Mouse (Mus musculus): ENCODE measurements around the gene Rab40c. TPM values are rescaled to one million over a fixed set of nuclear protein-coding genes. Genes with fewer than 3 reads are reported as not detected.

Rab40c gene
- total RNA-seq, 2 experiments from 2014 or later = 0.98 to 2.5 TPM

DNA sequence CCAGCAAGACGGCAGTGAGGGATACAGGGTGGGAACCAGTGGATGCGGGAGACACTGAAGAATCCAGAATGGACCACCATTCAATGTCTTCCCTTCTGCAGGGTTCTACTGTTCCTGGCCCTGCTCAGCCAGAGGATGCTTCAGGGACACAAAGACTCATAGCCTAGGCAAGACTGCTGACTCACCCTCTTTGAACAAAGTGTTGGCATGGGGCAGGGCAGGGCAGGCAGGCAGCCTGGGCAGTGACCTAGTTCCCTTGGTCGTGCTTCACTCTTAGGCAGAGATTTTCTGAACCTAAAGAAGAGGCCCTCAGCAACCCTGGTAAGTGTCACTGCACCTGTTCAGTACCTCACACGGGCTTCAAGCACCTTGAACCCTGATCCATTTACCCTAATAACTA is 7.7 kb downstream of the Rab40c start:
- ATAC-seq (replicated peaks; ENCODE audit: low FRiP score, poor library complexity, severe bottlenecking) = peak; percentile 68

- no peak for ATAC-seq (replicated peaks; ENCODE audit: low FRiP score, poor library complexity, severe bottlenecking)
Measured at GRCm38 (mm10) chr17:25907640-25908039, 11.9 kb downstream of the Rab40c start.

- ATAC-seq (replicated peaks; ENCODE audit: low FRiP score, poor library complexity, severe bottlenecking) = no peak
Measured at GRCm38 (mm10) chr17:25903061-25903460, 16.5 kb downstream of the Rab40c start.

GRCm38 (mm10) chr17:25900193-25900592 is 19.3 kb downstream of the Rab40c start:
- no peak for ATAC-seq (replicated peaks; ENCODE audit: low FRiP score, poor library complexity, severe bottlenecking)

GRCm38 (mm10) chr17:25895891-25896290 is 23.6 kb downstream of the Rab40c start:
- ATAC-seq (replicated peaks; ENCODE audit: low FRiP score, poor library complexity, severe bottlenecking) = no peak

- no peak for ATAC-seq (replicated peaks; ENCODE audit: low FRiP score, poor library complexity, severe bottlenecking)
Measured at GRCm38 (mm10) chr17:25895415-25895814, 24.1 kb downstream of the Rab40c start.

GRCm38 (mm10) chr17:25893975-25894617 is 25.4 kb downstream of the Rab40c start:
- ATAC-seq (replicated peaks; ENCODE audit: low FRiP score, poor library complexity, severe bottlenecking) = peak; percentile 92

DNA sequence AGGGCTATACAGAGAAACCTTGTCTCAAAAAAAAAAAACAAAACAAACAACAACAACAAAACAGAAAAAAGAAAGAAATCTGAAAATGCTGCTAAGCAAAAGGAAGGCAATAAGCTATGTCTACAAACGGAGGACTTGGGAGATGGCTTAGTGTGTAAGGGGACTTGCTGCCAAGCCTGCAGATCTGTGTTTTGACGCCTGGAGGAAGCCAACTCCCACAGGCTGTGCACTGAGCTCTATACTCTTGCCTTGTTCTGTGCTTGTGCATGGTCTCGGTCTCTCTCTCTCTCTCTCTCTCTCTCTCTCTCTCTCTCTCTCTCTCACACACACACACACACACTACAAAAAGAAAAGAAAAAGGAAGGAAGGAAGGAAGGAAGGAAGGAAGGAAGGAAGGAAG is 30.7 kb downstream of the Rab40c start:
- no peak for ATAC-seq (replicated peaks; ENCODE audit: low FRiP score, poor library complexity, severe bottlenecking)

GRCm38 (mm10) chr17:25887467-25887866 is 32.1 kb downstream of the Rab40c start:
- no peak for ATAC-seq (replicated peaks; ENCODE audit: low FRiP score, poor library complexity, severe bottlenecking)

GRCm38 (mm10) chr17:25886806-25887205 is 32.7 kb downstream of the Rab40c start:
- ATAC-seq (replicated peaks; ENCODE audit: low FRiP score, poor library complexity, severe bottlenecking) = no peak

DNA sequence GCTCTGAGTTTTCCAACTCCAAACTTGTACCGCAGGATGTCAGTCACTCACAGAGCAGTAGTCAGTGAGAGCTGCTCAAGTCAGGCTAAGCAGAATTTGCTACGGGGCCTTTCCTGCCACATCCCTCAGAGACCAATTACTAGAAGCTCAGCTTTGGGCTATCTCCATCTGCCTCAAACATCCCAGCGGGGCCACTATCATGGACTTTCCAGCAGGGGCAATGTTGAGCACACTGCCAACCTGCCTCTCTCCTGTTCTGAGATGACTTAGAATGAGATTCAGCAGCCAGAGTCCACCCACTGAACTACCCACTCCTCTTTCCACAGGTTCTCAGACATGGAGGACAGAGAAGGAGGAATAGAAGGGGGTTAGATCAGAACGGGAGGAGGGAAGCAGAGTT is 33.9 kb downstream of the Rab40c start:
- peak; percentile 62 for ATAC-seq (replicated peaks; ENCODE audit: low FRiP score, poor library complexity, severe bottlenecking)

GRCm38 (mm10) chr17:25883824-25884223 is 35.7 kb downstream of the Rab40c start:
- no peak for ATAC-seq (replicated peaks; ENCODE audit: low FRiP score, poor library complexity, severe bottlenecking)

DNA sequence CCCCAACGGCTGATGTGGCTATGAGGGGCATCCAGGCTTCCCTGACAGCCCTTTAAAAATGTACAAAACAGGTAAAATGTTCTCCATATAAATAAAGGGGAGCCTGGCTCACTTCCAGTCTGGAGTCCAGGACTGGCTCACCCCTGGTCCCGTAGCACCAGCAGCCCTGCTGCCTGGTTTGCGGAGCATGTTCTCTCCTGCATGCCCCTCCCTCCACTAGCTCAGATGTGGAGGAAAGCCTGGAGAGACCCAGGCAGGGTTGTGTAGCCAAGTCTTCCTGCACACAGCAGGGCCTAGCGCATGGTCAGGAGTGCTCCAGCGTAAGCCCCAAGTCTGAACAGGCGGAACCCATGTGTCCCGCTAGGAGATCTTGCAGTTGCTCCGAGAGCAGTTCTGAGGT is 36.3 kb downstream of the Rab40c start:
- no peak for ATAC-seq (replicated peaks; ENCODE audit: low FRiP score, poor library complexity, severe bottlenecking)

DNA sequence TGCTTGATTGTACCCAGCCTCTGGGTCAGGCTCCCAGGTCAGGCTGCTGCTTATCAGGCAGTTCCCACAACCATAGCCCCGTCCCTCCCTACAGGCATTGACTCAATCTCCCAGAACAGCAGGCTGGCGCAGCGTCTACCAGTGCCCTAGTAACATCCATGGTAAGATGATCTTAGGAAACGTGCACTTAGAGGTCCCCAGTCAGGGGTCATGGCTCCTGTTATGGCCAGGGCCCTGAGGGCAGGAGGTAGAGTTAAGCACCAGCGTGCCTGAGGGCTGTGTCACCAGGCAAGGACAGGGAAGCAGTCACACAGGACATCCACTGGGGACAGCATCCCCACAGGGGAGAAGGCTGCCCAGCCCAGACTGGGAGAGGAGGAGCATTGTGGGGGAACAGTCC is 37.2 kb downstream of the Rab40c start:
- no peak for ATAC-seq (replicated peaks; ENCODE audit: low FRiP score, poor library complexity, severe bottlenecking)

DNA sequence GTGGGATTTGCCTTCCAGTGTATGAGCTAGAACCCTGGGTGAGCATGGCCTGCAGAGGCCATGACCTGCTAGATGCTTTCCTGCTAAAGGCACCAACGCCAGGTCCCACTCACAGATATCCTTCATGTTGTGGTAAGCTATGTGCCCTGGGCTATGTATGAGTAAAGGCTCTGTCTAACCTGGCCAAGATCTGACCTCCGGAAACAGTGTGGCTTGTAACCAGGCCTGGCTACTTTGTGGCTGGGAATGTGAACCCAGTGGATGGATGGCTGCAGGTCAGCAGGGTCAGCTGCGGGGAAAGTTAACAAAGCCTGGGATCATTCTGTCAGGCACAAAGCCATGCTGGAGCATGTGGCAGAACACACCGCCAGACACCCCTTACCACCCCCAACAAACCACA is 37.8 kb downstream of the Rab40c start:
- ATAC-seq (replicated peaks; ENCODE audit: low FRiP score, poor library complexity, severe bottlenecking) = no peak

- no peak for ATAC-seq (replicated peaks; ENCODE audit: low FRiP score, poor library complexity, severe bottlenecking)
Measured at GRCm38 (mm10) chr17:25880913-25881641, 38.5 kb downstream of the Rab40c start.

- no peak for ATAC-seq (replicated peaks; ENCODE audit: low FRiP score, poor library complexity, severe bottlenecking)
Measured at GRCm38 (mm10) chr17:25880196-25880910, 39.2 kb downstream of the Rab40c start, which contains the start of gene Wfikkn1. TSS of gene Wfikkn1 (minus strand) at chr17:25880858.

DNA sequence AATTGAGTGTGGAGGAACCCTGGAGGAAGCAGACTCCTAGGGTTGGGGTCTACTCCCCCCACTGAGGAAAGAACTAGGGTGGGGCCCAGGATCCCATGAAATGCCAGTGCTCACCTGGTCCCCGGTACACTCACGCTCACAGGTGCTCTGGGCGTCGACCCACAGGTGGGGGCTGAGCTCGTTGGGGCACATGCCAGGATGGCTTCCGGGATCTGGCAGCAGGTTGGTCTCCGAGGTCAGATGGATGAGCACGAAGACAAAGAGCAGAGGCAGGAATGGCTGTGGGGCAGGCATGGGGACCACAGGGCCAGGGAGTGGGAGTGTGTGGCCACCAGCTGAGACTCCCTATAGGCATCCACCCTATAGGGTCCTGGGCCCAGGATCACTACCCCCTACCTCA is 39.8 kb downstream of the Rab40c start:
- ATAC-seq (replicated peaks; ENCODE audit: low FRiP score, poor library complexity, severe bottlenecking) = no peak

DNA sequence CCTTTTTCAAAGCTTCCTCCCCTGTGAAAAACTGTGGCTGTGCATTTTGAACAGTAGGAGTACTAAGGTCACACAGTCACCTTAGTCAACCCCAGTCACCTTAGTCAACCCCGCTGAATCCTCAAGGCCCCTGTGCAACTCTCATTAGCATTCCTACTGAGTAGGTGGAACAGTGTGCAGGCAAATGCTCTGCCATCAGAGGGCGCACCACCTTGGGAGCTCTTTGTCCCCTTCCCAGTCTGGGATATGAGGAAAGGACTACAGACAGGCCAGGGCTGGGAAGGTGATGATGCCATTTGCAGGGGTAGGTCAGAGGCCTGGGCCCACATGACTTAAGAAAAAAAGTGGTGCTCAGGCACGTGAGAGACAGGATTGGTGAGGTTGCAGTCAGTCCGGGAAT is 40.3 kb downstream of the Rab40c start:
- no peak for ATAC-seq (replicated peaks; ENCODE audit: low FRiP score, poor library complexity, severe bottlenecking)

GRCm38 (mm10) chr17:25878611-25879180 is 40.8 kb downstream of the Rab40c start:
- no peak for ATAC-seq (replicated peaks; ENCODE audit: low FRiP score, poor library complexity, severe bottlenecking)
